In the genomic region with DNA sequence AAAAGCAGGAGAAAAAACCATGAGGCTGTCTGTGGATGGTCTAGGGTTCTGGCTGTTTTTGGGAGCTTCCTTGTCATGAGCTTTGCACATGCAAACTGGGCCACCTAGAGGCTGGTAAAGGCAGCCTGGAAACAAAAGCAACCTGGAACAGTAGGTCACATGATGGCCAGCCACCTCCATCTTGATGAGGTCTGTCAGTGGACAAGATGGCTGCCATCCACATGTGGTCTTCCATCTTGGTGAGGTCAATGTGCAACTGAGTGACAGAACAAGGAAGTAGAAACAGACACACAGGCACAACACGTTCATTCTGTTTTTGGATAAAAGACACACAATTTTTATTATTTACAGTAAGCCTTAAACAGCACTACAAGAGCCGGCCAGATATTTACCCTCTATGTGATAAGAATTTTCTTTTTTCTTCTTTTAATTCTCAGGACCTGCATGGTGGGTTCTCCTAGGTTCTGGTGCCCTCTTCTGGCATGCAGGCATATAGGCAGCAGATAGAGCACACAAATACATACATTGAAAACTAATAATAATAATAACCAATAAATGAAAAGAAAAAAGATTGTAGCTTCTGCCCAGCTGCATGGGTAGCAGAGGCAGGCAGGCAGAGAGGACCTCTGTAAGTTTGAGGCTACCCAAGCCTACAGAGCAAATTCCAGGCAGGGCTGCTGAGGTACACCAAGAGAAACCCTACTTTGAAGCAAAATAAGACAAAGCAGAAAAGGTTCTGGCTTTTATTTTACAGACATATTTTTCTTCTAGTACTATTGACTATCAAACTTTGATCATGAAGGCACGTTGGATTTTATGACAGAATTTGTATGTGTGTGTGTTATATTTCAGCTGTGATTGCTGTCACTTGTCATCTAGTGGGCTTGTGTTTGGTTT, we compare ENCODE assay signal across 1 mouse cellular context.
TF ChIP-seq lines count a peak whose summit lies in the region.

No protein-coding gene starts in this region.

TF ChIP-seq in MEL, 35 proteins besides CTCF, POLR2A, EP300 and RAD21 (continued from another document):
- TF ChIP-seq MAZ (IDR thresholded peaks at IDR 0.05; ENCODE audit: low read depth, low read length) = peak; percentile 66
- TF ChIP-seq USF1 (IDR thresholded peaks at IDR 0.05; ENCODE audit: low read depth, low read length) = peak; percentile 98
- TF ChIP-seq MAFK (IDR thresholded peaks at IDR 0.05; ENCODE audit: borderline replicate concordance, low read depth, low read length) = no peak
- TF ChIP-seq RCOR1 (IDR thresholded peaks at IDR 0.05; ENCODE audit: low read depth, low read length) = peak; percentile 99
- peak; percentile 91 for TF ChIP-seq ZC3H11A (IDR thresholded peaks at IDR 0.05; ENCODE audit: low read depth, low read length)
- peak; percentile 78 for TF ChIP-seq TBP (IDR thresholded peaks at IDR 0.05; ENCODE audit: low read depth, low read length)
- no peak for TF ChIP-seq E2F4 (IDR thresholded peaks at IDR 0.05; ENCODE audit: borderline replicate concordance, low read depth, low read length)
